Mouse (Mus musculus): ENCODE results near the gene Igbp1b. TPM values are rescaled to one million over a fixed set of nuclear protein-coding genes. Genes with fewer than 3 reads are reported as not detected.

Igbp1b gene
- polyA plus RNA-seq (2015; fragmentation: Nextera tagmentation; extraction: Ambion mirVana), result 0.15 TPM in 1 of 2 replicates, not detected in the other

GRCm38 (mm10) chr6:138658516-138658915 is at the start of gene Igbp1b:
Gene Igbp1b (minus strand): TSS chr6:138658544.

Other genes with a start within 250 kb of the Igbp1b start
- gene Lmo3, start 76.6 kb downstream of the Igbp1b start, polyA plus RNA-seq (2015; fragmentation: Nextera tagmentation; extraction: Ambion mirVana), result 71.5 and 80.4 TPM in 2 replicates